Mouse (Mus musculus) retina, postnatal 7 days (tissue): Measurements from ENCODE around the gene Ngp.
"Not testable (repeated sequence)": the region's sequence is repeated elsewhere in the genome, so short reads cannot be mapped to it uniquely, and the experiment has no call there.

Experiments used
- DNase-seq: peaks from one replicate; pipeline ENCODE4 v3.0.0-alpha.2; 2012; ENCODE audit warnings: low read depth, low spot score

Ngp gene

DNA sequence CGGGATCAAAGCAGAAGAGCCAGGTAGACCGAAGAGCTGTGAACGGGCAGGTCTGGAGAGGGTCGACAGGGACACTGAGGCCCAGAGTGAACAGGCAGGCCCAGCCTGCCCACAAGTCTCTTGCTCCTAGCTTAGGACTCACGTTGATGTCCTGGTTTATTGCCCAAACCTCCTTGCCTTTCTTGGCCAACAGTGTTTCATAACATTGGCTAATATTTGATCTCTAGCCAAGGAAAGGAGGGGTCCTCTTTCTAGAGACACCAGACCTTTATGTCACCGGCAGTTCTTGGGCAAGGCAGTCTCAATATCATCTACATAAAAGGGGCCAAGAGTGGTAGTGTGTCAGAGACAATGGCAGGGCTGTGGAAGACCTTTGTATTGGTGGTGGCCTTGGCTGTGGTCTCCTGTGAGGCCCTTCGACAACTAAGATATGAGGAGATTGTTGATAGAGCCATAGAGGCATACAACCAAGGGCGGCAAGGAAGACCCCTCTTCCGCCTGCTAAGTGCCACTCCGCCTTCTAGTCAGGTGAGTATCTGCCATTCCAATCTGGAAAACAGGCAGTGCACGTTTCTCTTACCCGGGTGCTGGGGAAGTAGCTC lies at the start of gene Ngp:
Gene Ngp, plus strand, starts transcription at position 237 of the 602 bp plus-strand sequence.
- DNase-seq = no peak

DNA sequence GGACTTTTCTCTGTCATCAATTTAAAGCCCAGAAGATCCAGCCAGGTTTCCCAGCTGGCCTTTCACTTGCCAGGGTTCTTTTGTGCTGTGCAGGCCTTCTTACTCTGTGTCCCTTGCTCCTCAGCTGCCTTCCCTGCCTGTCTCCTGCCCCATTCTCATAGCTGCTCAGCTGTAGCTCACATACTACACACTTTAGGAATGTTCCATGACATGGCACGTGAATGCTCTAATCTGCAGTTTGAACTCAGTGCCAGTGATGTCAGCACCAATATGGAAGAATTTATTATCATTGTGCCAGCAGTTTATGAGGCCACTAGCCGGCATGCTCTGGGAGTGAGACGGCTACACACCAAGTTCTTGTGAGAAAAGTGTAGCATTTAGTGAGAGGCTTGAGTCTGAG lies 49.7 kb upstream of the Ngp start:
- DNase-seq = no peak

DNA sequence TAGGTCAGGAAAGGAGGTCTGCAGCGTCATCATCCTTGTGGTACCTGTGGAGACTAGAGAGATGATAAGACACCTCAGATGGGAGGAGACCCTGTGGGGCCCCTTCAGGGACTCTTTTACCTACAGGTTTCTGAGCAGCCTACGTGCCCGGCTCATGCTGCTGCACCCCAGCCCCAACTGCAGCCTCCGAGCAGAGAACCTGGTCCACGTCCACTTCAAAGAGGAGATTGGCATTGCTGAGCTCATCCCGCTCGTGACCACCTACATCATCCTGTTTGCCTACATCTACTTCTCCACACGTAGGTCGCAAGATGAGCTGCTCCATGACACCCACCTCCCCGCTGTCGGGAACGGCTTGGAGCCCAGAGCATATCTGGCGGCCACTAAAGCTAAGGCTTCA lies 45.7 kb upstream of the Ngp start:
- no peak for DNase-seq

DNA sequence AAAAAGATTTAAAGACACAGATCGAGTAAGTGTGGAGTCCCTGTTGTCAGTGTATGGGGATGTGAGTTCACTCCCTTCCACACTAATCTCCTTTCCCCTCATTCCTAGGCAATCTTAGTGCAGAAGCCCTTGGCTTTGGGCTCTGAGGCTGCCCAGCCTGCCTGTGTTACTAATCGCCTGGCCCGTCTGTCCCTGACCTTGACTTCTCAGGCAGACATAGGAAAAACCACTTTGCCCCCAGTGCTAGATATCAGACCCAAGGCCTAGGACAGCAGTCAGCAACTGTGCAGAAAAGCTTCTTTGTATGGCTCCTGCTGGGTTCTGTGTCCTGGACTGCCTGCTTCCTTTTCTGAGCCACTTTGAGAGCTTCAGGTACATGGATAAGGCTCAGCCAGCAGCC lies 43.9 kb upstream of the Ngp start:
- no peak for DNase-seq

DNA sequence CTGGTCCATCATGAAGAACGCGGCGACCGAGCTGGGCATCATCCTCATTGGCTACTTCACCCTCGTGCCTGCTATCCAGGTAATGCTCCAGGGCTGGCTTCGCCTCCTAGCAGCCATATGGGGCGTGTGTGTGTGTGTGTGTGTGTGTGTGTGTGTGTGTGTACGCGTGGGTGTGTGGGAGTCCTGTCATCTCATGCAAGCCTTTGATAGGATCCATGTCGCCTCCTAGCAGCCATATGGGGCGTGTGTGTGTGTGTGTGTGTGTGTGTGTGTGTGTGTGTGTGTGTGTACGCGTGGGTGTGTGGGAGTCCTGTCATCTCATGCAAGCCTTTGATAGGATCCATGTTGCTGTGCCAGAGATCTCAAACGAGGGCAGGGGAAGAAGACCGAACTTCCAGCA lies 41.9 kb upstream of the Ngp start:
- not testable (repeated sequence) for DNase-seq

DNA sequence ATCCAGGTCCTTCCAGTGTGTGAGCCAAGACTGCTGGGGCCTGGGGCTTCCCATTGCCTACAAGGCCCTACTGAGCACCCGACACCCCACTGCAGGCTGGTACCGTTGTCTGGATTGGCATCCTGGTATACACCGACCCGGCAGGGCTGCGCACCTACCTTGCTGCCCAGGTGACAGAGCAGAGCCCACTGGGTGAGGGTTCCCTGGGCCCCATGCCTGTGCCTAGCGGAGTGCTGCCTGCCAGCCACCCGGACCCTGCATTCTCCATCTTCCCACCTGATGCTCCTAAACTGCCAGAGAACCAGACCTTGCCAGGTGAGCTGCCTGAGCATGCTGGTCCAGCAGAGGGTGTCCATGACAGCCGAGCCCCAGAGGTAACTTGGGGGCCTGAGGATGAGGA lies 40.2 kb upstream of the Ngp start:
- DNase-seq = no peak

DNA sequence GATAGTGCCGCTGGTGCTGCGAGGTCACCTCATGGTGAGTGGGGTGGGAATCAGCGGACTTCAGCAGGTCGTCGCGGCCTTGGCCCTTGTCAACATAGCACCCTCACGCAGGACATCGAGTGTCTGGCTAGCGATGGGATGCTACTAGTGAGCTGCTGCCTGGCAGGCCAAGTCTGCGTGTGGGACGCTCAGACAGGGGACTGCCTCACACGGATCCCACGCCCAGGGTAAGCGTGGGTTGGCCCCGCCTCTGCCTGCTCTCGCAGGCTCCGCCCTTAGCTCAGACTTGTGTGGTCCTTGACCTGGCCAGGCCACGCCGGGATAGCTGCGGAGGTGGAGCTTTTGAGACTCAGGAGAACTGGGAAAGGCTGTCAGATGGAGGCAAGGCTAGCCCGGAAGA lies 38.9 kb upstream of the Ngp start:
- DNase-seq = no peak

DNA sequence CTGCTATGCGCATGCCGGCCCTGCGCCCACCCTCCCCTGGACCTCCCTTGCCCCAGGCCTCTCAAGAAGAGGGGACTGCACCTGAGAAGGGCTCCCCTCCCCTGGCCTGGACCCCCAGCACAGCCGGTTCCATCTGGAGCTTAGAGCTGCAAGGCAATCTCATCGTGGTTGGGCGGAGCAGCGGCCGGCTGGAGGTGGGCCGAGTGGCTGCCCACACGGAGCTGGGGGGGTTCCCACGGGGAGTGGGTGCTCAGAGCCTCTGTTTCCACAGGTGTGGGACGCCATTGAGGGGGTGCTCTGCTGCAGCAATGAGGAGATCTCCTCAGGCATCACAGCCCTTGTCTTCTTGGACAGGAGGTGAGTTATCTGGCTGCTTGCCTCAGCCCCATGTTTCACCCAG lies 38.3 kb upstream of the Ngp start:
- DNase-seq = no peak

DNA sequence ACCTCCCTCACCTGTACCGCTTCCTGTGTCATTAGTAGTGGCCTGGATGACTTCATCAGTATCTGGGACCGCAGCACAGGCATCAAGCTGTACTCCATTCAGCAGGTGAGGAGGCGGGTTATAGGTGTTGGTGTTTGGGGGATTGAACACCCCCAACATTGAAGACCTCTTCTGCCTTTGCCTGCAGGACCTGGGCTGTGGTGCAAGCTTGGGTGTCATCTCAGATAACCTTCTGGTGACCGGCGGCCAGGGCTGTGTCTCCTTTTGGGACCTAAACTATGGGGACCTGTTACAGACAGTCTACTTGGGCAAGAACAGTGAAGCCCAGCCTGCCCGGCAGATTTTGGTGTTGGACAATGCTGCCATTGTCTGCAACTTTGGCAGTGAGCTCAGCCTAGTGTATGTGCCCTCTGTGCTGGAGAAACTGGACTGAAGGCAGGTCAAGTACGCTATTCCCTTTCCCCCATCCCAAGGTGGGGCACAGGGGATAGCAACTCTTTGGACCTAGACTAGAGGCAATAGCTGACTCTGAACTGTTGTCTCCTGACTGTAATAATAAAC lies 35.1 kb upstream of the Ngp start:
- DNase-seq = no peak

DNA sequence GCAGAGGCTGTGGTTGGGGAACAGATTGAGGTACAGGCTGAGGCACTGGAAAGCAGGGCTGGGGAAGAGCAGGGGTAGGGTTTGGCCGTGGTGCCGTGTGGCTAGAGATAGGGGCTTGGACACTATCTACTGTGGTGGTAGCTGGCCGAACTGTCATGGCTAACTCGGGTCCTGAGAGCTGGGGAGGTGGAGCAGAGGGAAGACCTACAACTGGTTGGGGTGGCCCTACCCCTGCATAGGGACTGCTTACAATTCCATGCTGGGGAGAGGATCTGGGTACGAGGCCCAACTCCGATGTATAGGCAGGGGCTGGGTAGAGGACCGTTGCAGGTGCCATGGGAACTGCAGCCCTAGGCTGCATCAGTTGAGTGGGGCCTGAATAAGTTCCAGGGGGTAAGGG lies 31.5 kb upstream of the Ngp start:
- no peak for DNase-seq

DNA sequence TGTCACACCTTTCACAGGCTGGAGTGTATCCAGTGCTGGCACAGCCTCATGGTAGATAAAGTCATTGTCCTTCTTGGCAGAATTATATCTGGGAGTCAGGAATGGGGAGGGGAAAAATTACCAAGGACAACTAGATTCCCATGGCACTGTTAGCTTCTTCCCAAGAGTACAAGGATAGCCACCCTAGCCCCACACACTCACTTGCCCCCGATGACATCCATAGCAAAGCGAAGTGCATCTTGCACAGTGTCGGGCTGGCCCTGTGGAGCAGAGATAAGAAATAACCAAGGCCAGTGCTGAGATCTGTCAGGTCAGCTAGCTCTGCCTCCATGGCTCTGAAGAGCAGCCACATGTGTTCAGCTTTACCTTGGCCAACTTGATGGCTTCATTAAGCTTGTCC lies 28.7 kb upstream of the Ngp start:
- no peak for DNase-seq

DNA sequence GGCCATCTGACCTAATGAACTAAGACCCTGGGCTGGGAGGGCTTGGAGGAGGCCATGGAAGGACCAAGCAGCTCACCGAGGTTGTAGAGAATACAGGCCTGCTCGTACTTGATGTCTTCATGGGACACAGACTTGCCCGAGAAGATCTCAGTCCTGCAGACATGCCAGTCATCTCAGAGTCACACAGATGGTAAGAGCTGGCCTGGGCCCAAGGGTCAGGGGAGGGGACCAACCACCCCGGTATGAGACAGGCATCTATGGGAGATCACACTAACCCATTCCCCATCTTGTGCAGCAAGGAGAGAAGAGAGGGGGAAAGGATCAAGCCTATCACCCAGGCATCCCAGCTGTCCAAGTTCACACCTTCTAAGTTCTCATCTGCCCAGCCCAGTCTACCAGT lies 26.3 kb upstream of the Ngp start:
- DNase-seq = no peak

DNA sequence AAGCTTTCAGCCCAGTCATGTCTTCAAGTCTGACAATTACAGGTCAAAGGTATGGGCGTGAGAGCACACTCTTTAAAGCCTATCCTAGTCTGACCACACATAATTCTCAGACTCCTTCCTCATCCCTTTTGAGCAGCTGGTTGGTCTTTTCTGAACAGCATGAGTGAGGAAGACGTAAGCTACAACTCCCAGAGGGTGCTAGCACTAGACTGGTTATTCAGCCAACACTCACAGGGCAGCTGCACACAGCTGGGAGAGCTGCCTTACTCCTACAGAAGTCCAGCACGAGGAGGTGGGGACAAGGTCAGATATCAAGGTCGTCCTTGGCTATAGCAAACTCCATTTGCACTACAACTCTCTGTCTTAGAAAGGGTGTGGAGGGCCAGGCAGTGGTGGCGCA lies 18.9 kb upstream of the Ngp start:
- no peak for DNase-seq

DNA sequence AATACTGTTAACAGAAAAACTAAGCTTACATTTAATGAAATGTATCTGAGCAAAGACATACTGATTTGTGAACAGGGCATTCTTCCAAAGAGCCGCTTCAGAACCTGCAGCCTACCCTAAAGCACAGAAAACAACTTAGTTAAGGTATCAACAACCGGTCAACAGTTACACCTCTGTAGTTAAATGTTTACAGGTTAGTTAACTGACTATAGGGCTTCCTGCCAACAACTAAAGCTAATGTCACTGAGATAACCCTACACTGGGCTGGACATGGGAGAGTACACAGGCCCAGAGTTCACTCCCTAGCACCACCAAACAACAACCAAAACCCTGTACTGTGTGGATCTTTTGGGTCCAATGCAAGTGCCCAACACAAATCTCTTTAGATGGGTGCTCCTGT lies 16.8 kb upstream of the Ngp start:
- DNase-seq = no peak

DNA sequence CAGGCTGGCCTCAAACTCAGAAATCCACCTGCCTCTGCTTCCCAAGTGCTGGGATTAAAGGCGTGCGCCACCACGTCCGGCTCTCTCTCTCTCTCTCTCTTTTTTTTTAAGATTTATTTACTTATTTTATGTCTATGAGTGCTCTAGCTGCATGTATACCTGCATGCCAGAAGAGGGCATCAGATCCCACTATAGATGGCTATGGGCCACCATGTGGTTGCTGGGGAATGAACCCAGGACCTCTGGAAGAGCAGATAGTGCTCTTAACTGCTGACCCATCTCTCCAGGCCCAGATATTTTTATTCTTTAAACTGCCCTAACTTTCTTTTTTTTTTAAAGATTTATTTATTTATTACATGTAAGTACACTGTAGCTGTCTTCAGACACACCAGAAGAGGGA lies 16.3 kb upstream of the Ngp start:
- not testable (repeated sequence) for DNase-seq

DNA sequence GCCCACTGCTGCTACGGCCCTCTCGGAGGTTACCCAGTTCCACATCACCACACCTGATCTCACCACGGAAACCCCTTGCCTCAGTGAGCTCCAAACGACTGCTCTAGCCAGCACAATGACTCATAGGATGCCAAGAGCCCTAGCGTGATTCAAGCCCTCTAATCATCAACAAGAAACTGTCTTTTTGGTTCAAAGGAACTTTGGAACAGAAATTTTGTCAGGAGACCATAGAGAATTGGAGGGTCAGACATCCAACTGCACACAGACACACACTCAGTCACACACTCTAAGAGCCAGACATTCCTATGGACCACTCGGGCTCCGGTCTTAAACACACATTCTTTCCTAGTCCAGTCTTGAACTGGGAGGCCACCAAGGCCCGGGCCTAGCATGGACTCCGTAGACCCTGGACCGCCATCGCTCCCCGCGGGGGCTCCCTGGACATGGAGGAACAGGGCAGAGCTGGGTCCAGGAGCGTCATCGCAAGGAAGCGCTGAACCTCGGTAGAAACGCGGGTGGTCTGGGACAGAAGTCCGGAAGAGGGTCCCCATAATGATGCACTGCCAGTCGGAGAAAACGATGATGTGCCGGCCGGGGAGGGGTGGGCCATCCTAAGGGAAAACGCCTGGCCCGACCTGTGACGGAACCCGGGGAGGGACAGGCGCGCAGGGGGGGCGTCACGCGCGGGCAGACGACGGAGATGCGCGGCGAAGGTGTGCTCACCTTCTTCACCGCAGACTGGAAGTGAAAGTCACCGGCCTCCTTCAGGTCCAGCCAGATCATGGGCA lies 12.0 kb upstream of the Ngp start:
- no peak for DNase-seq

DNA sequence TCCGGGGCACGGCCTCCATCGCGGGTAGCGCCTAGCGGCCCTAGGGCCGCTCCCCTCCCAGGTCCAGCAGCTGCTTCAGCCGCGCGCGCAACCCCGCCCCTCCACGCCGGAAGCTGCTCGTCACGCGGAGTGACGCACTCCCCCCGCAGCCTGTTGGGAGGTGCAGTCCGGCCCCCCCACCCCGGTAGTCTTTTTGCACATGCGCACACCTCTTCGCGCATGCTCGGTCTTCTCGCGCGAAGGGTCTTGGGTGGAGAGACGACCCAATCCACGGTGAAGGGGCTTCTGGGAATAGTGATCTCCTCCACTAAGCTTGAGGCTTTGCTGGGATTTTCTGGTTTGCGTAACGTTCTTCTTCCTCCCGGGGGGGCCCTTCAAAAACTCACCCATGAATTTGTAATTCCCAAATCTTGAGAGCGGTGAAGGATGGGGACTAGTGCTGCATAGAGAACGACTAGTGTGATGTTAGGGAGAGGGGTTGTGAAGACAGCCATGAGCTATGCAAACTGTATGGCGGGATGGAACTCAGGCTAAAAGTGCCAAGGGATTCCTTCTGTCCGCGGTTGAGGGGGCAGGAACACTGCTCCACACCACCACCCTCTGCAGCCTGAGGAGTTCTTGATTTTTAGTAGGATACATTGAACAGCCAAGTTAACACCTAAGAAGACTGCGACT lies 11.3 kb upstream of the Ngp start, which contains the start of gene Ptpn23:
Gene Ptpn23, minus strand, starts transcription at position 115 of the 675 bp plus-strand sequence.
- DNase-seq = peak; percentile 100

DNA sequence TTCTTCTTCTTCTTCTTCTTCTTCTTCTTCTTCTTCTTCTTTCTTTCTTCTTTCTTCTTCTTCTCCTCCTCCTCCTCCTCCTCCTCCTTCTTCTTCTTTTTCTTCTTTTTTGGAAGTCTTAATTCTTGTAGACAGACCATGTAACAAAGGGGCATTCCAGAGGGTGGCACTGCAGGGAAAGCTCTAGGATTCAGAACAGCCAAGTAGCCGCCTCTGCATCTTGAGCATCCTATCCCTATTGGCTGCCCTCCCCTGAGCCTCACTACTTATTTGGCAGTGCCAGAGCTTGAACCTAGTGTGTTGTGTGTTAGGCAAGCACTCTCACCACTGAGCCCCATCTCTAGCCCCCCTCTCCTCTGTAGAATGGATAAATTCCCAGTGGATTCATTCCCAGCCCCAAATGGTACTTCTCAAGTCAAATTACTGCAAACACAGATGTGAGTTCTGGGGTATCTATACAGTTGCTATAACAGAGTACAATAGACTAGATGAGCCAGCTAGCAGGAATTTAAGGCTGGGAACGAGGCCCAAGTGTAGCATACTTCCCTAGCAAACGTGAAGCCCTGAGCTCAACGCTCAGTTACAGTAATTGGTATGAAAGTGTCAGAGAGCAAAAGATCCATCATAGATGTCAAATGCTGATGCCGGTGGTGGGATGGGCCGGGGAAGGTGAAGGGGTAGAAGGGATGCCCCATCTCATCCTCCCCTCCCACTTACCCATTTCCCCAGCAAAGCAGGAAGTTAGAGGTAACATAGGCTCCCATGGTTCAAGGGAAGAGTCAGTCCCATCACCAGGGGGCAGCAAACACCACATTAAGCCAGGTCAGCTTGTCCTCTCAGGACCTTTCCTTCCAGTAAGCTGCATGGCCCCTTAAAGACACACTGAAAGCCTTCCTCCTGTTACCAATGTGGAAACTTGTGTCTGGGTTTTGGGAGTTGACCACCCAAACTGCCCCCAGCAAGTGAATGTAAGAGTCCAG lies 8.3 kb upstream of the Ngp start:
- peak; percentile 79 for DNase-seq

DNA sequence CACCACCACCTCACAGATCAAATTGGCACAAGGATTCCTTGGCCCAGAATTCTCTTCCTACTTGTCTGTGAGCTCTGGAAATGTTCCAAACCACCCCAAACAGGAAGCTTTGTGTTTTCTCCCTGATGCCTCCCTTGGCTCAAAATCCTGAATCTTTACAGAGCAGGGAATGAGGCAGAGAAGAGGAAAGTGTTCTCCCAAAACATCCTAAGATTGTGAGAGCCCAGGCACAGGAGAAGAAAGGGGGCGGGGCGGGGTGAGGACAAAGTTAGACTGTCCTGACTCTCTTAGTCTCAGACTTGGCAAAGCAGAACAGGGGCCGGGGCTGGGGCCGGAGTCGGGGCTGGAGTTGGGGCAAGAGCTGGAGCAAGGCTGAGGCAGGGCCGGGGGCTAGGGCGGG lies 6.6 kb upstream of the Ngp start:
- no peak for DNase-seq

DNA sequence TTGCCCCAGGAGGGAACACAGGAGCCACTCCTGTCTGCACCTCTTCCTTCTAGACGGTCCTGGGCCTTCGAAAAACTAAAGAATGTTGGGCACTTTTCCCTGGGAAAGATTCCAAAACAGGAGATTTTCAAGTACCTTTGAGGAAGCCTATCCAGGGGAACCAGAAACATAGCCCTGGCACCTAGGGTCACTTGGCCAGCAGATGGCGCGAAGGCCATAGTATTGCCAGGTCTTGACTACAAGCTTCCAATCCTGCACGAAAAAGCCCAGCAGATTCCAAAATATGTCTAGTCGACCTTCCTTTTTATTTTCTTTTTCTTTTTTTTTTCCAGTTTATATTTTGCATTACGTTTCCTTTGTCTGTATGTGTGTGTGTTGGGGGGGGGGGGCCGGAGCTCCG lies 5.8 kb upstream of the Ngp start:
- DNase-seq = peak; percentile 36

DNA sequence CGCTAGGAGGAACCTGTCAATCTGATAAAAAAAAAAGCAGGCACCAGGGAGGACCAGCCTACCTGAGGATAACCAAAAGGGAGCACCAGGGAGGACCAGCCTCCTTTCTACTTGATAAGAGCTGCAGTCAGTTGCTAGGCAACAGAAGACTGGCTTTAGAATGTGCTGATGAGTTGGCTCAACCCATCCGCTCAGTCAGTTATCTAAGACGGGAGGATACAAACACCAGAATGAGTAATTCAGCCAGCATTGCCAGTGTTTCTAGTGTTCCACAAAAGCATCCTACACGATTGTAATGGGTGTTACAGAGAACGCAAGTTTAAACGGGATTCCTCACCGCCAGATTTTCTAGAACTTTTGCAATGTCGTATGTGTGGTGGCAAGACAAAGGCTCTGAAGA lies 11.7 kb downstream of the Ngp start:
- no peak for DNase-seq
